Mouse (Mus musculus) midbrain, embryonic 14.5 days (tissue): Measurements from ENCODE around the gene Vmn1r183. TPM values are rescaled to one million over a fixed set of nuclear protein-coding genes. Genes with fewer than 3 reads are reported as not detected.

Experiments
- ATAC-seq: fragments of 200-750 bp; cut with Nextera tagmentation; 2 replicates; pipeline ENCODE4 v1.8.0; 2017; ENCODE audit warnings: moderate number of reproducible peaks, moderate library complexity; ENCODE audit not compliant: low FRiP score, low TSS enrichment
- DNase-seq: peaks from one replicate; pipeline ENCODE4 v3.0.0-alpha.2; 2015
- H3K27ac ChIP-seq: fragments of 300-500 bp; sonication (generic); replicated peaks from 2 replicates; pipeline ENCODE4 v1.5.1; 2014; ENCODE audit warnings: mild to moderate bottlenecking, low read depth, low read length, moderate library complexity
- H3K27me3 ChIP-seq: fragments of 300-500 bp; sonication (generic); 2 replicates; pipeline ENCODE4 v1.6.1; 2014; ENCODE audit warnings: low read length, control low read depth, mixed read lengths; ENCODE audit not compliant: control insufficient read depth, insufficient read depth
- H3K36me3 ChIP-seq: fragments of 300-500 bp; sonication (generic); 2 replicates; pipeline ENCODE4 v1.6.1; 2014; ENCODE audit warnings: low read length, control low read depth; ENCODE audit not compliant: control insufficient read depth, insufficient read depth
- H3K4me1 ChIP-seq: fragments of 300-500 bp; sonication (generic); 2 replicates; pipeline ENCODE4 v1.6.1; 2014; ENCODE audit warnings: mild to moderate bottlenecking, antibody characterized with exemption, low read length, control low read depth; ENCODE audit not compliant: control insufficient read depth, insufficient read depth
- H3K4me2 ChIP-seq: fragments of 300-500 bp; sonication (generic); 2 replicates; pipeline ENCODE4 v1.6.1; 2014; ENCODE audit warnings: mild to moderate bottlenecking, low read length, moderate library complexity
- H3K4me3 ChIP-seq: fragments of 300-500 bp; sonication (generic); replicated peaks from 2 replicates; pipeline ENCODE4 v1.5.1; 2014; ENCODE audit warnings: low read depth, low read length
- H3K9ac ChIP-seq: fragments of 300-500 bp; sonication (generic); replicated peaks from 2 replicates; pipeline ENCODE4 v1.6.1; 2014; ENCODE audit warnings: mild to moderate bottlenecking, low read length, moderate library complexity
- H3K9me3 ChIP-seq: fragments of 300-500 bp; sonication (generic); 2 replicates; pipeline ENCODE4 v1.6.1; 2016; ENCODE audit warnings: low read length, control low read depth, mixed read lengths; ENCODE audit not compliant: control insufficient read depth
- WGBS: fragments of 180-500 bp; shearing (Covaris S2); extraction: QIAGEN DNeasy Blood & Tissue Kit; methylation state at CpG from one replicate; pipeline ENCODE4 v1.1.7; 2014; 5-methylcytosine and 5-hydroxymethylcytosine counted together
- polyA plus RNA-seq: library from polyadenylated mRNA; unstranded; fragments of >200 nt; fragmentation: Nextera tagmentation; extraction: Ambion mirVana; gene quantifications from 2 replicates; pipeline ENCODE4 v1.2.1, GENCODE M21; 2014

The Vmn1r183 gene
- polyA plus RNA-seq, 1 experiment from 2014 or later: not detected

DNA sequence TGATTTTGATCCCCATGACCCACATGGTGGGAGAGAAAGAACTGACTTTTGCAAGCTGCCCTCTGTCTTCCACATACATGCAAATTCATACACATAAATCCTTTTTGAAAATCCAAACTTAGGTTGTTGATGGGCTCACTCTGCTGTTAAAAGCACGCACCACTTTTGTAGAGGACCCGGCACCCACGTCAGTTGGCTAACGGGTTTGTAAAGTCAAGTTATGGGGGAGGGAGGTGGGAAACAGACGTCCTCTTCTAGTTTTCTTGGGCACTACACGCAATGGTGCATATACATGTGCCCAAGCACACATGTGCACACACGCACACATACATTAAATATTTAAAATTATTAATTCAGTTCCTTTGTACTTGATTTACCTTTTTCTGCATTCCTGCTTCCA lies 57.8 kb downstream of the Vmn1r183 start:
- no peak for ATAC-seq
- DNase-seq: no peak
- peaks cover 4% of the 10 kb centered on the region; the same call in 1 of the 2 replicates for H3K4me1 ChIP-seq
- WGBS: 97% methylated on average over 7 of the region's 7 CpGs
- H3K4me2 ChIP-seq: no peak overlapping the region
- no peak overlapping the region for H3K27ac ChIP-seq
- H3K9me3 ChIP-seq: peaks cover 33% of the 10 kb centered on the region
- H3K4me3 ChIP-seq: no peak overlapping the region
- no peak overlapping the region for H3K9ac ChIP-seq
- H3K27me3 ChIP-seq: no peaks in the 10 kb centered on the region
- peaks cover 34% of the 10 kb centered on the region for H3K36me3 ChIP-seq

DNA sequence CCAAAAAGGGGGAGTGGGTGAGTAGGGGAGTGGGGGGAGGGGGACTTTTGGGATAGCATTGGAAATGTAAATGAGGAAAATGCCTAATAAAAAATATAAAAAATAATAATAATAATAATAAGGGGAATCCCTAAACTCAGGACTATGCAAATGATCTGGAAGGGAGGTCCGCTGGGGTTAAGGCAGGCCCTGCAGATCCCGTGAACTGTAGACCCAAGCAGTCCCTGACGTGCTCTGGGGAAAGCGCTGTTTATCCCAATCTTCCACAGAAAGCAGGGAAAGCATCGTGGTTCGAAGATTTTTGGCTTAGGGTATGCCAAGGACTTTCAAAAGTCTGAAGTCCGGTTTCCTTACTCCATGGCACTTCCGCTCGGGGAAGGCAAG lies 58.7 kb downstream of the Vmn1r183 start:
- H3K9me3 ChIP-seq: peaks cover 24% of the 10 kb centered on the region
- peak overlapping the region; percentile 64 for H3K4me3 ChIP-seq
- no peaks in the 10 kb centered on the region for H3K27me3 ChIP-seq
- peak overlapping the region; percentile 62 for H3K4me2 ChIP-seq
- 6% methylated on average over 9 of the region's 9 CpGs for WGBS
- peaks cover 4% of the 10 kb centered on the region; the same call in 1 of the 2 replicates for H3K4me1 ChIP-seq
- H3K36me3 ChIP-seq: peaks cover 24% of the 10 kb centered on the region
- no peak; the same call in 1 of the 2 replicates for ATAC-seq
- no peak for DNase-seq
- no peak overlapping the region for H3K27ac ChIP-seq
- 0 out of 2 replicates have a peak overlapping the region, but pooled peaks have one; percentile 26 for H3K9ac ChIP-seq

- H3K36me3 ChIP-seq: peaks cover 19% of the 10 kb centered on the region
- peak within 1 kb of the TSS; percentile 64 for H3K4me3 ChIP-seq
- H3K9ac ChIP-seq: peak within 1 kb of the TSS; percentile 77
- H3K27me3 ChIP-seq: no peaks in the 10 kb centered on the region
- peaks cover 4% of the 10 kb centered on the region; the same call in 1 of the 2 replicates for H3K4me1 ChIP-seq
- H3K9me3 ChIP-seq: peaks cover 18% of the 10 kb centered on the region
- ATAC-seq (peak; percentile 96), DNase-seq (peak; percentile 96)
- peak within 1 kb of the TSS; percentile 66 for H3K27ac ChIP-seq
- WGBS: 1% methylated on average over 23 of the region's 23 CpGs
- H3K4me2 ChIP-seq: peak within 1 kb of the TSS; percentile 62
Measured at GRCm38 (mm10) chr7:24112156-24112856, 59.3 kb downstream of the Vmn1r183 start, which contains the start of gene Zfp112. Gene Zfp112 (plus strand): TSS chr7:24112314.

GRCm38 (mm10) chr7:24113001-24113400 lies 59.9 kb downstream of the Vmn1r183 start:
- H3K4me2 ChIP-seq: peak overlapping the region; percentile 62
- peaks cover 4% of the 10 kb centered on the region; the same call in 1 of the 2 replicates for H3K4me1 ChIP-seq
- H3K4me3 ChIP-seq: peak overlapping the region; percentile 64
- H3K36me3 ChIP-seq: peaks cover 12% of the 10 kb centered on the region
- peak overlapping the region; percentile 77 for H3K9ac ChIP-seq
- DNase-seq (peak; percentile 21), ATAC-seq (no peak)
- no peaks in the 10 kb centered on the region for H3K27me3 ChIP-seq
- WGBS: 13% methylated on average over 12 of the region's 12 CpGs
- peak overlapping the region; percentile 66; the same call in 1 of the 2 replicates for H3K27ac ChIP-seq
- H3K9me3 ChIP-seq: peaks cover 11% of the 10 kb centered on the region

Other genes starting within 250 kb of the Vmn1r183 start
- not detected in 2 replicates for gene Vmn1r175, start 242.6 kb upstream of the Vmn1r183 start, polyA plus RNA-seq
- not detected in 2 replicates for gene Vmn1r176, start 215.9 kb upstream of the Vmn1r183 start, polyA plus RNA-seq
- not detected in 2 replicates for gene Vmn1r177, start 186.8 kb upstream of the Vmn1r183 start, polyA plus RNA-seq
- gene Vmn1r178, start 161.2 kb upstream of the Vmn1r183 start, polyA plus RNA-seq: not detected in 2 replicates
- not detected in 2 replicates for gene Vmn1r179, start 126.3 kb upstream of the Vmn1r183 start, polyA plus RNA-seq
- gene Vmn1r180, start 102.6 kb upstream of the Vmn1r183 start, polyA plus RNA-seq: not detected in 2 replicates
- not detected in 2 replicates for gene Vmn1r181, start 78.6 kb upstream of the Vmn1r183 start, polyA plus RNA-seq
- gene V1rd19, start 51.6 kb upstream of the Vmn1r183 start, polyA plus RNA-seq: not detected in 2 replicates
- 34.1 and 41.6 TPM in 2 replicates for gene Zfp180, start 28.7 kb downstream of the Vmn1r183 start, polyA plus RNA-seq
- 7.6 and 8.3 TPM in 2 replicates for gene Zfp112, start 59.1 kb downstream of the Vmn1r183 start, polyA plus RNA-seq
- gene Zfp235, start 80.9 kb downstream of the Vmn1r183 start, polyA plus RNA-seq: 25.5 and 26.5 TPM in 2 replicates
- gene Zfp114, start 121.8 kb downstream of the Vmn1r183 start, polyA plus RNA-seq: 2.5 and 4.3 TPM in 2 replicates
- gene Zfp111, start 158.2 kb downstream of the Vmn1r183 start, polyA plus RNA-seq: 3.1 and 6.6 TPM in 2 replicates
- 2.7 and 3.7 TPM in 2 replicates for gene Zfp109, start 184.3 kb downstream of the Vmn1r183 start, polyA plus RNA-seq
- 6.2 and 6.6 TPM in 2 replicates for gene Zfp108, start 201.5 kb downstream of the Vmn1r183 start, polyA plus RNA-seq
- 5.9 and 8.7 TPM in 2 replicates for gene Zfp93, start 217.2 kb downstream of the Vmn1r183 start, polyA plus RNA-seq
- 34.2 and 34.3 TPM in 2 replicates for gene Zfp61, start 248.0 kb downstream of the Vmn1r183 start, polyA plus RNA-seq